Mouse (Mus musculus) gastrocnemius, adult 8-10 months (tissue): Measurements from ENCODE around the gene Dad1. TPM values are rescaled to one million over a fixed set of nuclear protein-coding genes. Genes with fewer than 3 reads are reported as not detected.

ENCODE experiments used
- DNase-seq, 2 experiments: peaks; one replicate each; pipeline ENCODE4 v3.0.0; 2022; ENCODE audit warnings: low spot score in 2 of 2
- total RNA-seq, 4 experiments: library from RNA; stranded (reverse); gene quantifications; 2 replicates each; pipeline ENCODE4 v1.2.4; 2022

Gene Dad1
- 10 to 100 TPM; 66.1 to 73.7 (median 72.3) TPM for total RNA-seq

DNA sequence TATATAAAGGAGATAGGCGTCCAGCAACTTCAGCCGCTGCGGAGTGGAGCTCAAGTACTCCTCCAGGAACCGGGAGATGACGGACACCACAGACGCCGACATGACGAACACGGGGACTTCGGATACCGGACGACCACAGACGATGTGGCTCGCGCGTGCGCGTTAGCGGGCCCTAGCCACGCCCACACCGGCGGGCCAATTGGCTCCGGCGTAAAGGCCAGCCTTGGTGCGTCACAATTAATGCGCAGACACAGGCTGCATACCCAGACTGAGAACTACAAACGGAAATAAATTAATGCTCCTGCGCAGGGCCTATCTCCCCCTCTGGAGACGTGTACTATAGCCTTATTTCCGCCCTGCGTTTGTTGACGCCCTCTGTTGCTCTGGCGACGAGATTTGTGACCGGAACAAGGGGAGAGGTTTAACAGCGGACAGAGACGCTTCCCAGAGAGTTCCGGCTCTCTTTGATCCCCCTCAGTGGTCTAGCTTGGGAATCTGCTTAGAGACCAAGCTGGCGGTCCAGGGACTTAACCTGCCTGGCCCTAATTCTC is at the start of gene Dad1, which contains the start of gene Abhd4:
Gene Dad1, minus strand, starts transcription at position 364 of the 551 bp plus-strand sequence.
Gene Abhd4, plus strand, starts transcription at position 448 of the 551 bp plus-strand sequence.
- DNase-seq: peak; percentile 96 to 97

DNA sequence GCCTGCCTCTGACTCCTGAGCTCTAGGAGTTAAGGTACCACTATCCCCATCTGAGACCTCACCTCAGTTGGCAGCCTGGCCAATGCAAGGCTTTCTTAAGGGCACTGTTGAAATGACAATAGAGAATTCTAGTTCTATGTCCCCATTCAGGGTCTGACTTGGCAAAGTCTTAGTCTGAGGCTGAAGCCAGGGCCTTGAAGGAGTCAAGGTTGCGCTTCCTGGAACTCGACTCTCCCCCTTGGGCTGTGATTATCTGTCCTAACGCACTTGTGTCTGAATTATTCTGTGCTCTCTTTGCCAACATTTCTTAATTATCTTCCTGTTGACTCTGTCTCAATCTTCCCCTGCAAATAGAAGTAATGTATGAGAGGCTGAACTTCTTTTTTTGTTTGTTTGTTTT is 46.8 kb upstream of the Dad1 start:
- DNase-seq: no peak

DNA sequence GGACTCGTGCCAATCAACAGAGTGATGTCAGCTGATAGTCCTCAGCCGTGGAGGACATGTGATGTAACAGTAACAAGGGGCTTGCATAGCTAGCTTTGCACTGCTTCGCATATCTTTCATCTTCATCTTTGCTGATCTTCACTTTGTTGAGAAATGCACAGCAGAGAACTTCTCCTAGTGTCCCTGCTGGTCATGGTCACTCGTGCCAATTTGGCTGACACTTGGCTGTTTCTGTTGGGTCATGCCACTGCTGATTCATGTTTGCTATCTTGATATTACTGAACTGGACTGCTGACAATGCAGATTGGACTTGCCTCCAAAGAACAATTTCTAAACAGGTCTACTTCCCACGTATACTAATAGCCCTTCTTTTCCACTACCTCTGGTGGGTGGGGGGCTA is 46.2 kb upstream of the Dad1 start:
- no peak for DNase-seq

DNA sequence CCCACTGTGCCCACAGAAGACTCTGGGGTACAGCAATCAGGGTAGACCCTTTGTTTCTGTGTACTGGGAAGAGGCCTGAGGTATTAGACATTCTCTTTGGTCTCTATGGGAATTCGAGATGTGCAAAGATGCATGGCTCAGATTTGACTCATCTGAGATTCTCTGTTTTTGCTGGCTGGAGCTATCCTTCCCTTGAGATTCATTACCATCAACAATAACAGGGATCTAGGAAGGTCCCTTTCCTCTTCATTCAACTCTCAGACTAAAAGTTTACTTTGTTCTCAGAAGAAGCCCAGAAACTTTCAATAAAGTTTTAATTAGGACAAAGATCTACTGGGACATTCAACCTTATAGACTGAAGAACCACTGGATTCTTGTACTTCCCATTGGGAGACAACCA is 30.9 kb upstream of the Dad1 start, which contains the start of gene Olfr49:
Gene Olfr49, minus strand, starts transcription at position 101 of the 400 bp plus-strand sequence.
- DNase-seq: no peak

DNA sequence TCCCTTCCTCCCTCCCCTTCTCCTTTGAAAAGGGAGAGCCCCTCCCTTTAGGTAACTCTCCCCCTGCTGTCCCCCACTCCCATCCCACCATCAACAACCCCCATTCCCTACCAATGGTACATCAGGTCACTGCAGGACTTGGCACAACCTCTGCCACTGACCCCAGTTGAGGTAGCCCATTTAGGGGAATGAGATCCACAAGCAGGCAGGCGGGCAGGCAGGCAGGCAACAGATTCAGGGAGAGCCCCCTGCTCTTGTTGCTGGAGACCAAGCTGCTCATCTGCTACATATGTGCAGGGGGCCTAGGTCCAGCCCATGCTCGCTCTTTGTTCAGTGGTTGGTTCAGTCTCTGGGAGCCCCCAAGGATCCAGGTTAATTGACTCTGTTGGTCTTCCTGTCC is 22.5 kb upstream of the Dad1 start:
- DNase-seq: no peak

DNA sequence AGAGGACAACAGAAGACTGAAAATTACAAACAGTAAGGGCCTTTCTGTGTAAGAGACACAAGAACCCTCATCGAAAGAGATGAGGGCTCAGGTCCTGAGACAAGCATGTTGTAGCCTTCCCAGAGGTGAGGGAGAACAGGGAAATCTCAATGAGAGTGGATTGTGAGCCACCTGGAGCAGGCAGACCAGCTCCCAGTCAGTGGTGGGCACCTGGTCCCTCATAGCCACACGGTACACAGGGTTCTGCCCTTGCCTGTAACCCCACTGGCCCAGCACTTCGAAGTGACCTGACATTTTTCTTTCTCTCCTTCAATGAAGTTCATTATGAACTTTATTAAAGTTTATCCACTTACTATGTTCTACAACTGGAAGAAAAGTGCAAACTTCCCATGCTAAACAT is 18.8 kb upstream of the Dad1 start:
- no peak for DNase-seq

DNA sequence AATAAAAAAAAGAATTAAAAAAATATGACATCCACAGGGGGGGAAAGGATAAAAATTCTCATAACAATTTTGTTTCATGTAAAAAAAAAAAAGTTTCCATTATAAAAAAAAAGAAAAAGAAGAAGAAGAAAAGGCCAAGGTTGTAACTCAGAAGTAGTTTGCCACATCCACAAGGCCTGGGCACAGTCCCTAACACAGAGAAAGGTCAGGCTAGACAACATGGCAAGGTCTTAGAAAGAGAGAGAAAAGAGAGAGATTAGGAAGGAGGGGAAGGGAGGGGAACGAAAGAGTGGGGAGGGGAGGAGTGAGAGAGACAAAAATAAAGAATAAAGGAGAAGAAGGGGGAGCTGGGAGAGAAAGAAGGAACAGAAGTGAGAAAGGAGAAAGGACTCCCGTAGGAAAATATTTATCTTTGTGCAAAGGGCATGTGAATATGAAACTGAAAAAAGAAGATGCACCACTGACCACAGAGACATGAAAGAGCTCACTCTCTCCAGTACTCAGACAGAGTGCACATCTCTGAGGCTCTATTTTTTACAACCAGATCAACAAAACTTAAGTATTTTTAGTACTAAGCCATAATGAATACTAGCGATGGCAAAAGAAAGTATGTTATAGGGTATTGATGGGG is 18.2 kb upstream of the Dad1 start:
- DNase-seq: no peak

DNA sequence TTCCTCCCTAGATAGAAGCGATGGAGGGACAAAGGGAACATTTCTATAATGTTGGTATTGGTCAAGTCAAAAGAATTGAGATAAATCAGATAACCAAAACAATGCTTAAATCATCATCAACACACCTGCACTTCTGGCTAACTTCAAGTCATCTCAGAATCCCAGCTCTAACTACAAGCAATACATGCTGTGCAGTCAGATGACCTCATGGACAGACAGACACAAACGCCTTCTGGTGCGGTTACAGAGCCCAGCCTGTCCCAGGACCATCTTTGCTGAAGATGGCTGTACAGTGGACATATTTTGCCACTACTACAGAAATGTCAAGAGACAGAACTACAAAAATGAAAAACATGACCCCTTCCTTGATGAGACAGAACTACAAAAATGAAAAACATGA is 16.5 kb upstream of the Dad1 start:
- DNase-seq: no peak

DNA sequence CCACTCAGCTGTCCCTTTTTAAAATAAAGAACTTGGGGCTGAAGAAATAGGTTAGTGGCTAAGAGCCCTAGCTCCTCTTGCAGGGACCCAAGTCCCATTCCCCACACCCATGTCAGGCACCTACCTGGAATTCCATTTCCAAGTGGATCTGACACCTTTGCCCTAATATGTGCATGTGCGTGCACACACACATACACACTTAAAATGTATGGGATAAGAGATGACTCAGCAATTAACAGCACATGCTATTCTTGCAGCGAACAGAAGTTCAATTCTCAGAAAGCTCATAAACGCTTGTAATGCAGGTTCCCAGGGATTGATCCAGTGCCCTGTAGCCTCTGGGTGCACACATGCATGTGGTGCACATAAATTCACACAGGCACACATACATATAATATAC is 15.7 kb upstream of the Dad1 start:
- no peak for DNase-seq

DNA sequence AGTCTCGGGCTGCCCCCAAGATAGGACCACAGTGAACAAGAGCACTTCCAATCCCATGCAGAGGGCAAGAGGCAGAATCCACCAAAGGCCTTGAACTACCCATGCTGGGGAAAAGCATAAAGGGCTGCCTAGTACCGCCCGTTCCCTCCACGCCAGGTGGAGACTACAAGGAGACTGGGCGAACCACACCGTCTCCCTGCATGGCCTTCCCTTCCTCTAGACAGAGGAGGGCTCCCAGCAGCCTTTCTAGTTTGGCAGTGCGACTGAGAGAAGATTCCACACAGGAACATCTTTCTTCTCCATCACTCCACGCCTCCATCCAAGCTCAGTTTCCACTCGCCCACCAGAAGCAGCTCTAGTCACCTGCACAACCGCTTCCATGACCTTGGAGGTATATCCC is 14.1 kb upstream of the Dad1 start:
- DNase-seq: no peak

DNA sequence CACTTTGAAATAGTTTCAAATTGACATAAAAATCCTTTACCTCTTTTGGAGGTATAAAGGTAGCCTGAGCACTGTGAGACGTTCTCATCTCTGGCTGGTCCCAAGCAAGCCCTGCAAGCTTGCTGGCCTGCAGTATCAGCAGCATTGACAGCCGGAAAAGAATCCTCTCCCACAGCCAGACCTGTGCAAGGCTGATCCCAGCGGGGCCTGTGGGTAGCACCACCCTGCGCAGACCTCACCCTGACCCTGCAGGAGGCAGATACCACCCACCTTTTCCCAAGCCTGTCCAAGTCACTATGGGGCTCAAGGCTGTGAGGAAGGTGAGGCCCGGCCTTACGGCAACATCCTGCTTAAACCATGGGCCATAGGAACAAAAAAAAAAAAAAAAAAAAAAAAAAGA is 12.0 kb upstream of the Dad1 start:
- no peak for DNase-seq

DNA sequence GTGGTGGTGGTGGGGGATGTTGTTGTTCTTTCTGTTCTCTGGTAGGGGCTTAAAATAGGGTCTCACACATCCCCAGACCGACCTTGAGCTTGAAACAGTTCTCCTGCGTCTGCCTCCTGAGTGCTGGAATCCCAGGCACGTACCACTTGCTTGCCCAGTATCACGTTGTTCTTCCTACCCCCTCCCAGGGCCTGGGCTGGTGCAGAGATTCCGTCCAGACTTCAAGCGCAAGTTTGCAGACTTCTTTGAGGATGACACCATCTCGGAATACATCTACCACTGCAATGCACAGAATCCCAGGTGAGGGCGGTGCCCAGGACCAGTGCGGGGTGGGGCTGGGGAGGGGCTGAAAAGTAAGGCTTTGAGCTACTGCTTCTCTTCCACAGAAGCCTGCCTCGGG is 11.2 kb upstream of the Dad1 start:
- no peak for DNase-seq

DNA sequence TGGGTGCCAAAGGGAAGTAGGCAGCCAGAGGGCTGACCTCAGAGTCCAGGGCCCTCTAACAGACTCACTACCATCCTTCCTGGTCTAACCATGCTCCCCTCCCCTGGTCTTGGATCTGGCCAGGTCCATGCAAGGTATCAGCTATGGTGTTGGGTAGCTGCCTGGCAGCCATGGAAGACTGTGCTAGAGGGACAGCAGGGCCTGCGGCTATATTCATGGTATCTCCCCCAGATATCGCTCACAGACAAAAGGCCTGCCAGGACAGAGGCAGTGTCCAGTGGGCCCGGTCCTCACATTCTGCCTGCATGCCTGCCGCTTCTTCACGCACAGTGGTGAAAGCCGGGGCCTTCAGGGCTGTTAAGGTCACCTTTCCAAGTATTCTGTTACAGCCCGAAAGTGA is 10.3 kb upstream of the Dad1 start:
- DNase-seq: no peak

DNA sequence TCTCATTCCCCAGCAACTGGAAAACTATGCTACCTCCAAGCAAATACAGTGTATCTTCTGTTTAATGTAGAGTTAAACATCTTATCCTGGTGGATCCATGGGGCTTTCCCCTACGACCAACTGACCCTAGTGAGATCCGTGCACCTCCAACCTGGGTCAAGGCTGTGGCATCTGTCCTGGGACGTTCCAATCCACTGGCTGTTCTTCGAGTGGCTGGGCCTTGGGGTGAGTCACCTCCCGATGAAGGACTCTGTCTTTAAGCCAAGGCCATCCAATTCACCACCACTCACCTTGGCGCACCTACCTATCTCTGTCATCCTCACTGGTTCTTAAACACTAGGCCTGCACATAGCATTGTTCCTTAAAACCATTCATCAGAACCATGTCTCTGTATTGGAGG is 9.2 kb upstream of the Dad1 start:
- no peak for DNase-seq

DNA sequence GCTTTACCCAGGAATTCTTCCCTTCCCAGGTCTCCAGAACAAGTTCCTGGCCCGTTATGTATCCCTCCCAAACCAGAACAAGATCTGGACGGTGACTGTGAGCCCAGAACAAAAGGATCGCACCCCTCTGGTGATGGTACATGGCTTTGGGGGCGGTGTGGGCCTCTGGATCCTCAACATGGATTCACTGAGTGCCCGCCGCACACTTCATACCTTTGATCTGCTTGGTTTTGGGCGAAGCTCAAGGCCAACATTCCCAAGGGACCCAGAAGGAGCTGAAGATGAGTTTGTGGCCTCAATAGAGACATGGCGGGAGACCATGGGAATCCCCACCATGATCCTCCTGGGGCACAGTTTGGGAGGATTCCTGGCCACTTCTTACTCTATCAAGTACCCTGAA is 8.7 kb upstream of the Dad1 start:
- no peak for DNase-seq

DNA sequence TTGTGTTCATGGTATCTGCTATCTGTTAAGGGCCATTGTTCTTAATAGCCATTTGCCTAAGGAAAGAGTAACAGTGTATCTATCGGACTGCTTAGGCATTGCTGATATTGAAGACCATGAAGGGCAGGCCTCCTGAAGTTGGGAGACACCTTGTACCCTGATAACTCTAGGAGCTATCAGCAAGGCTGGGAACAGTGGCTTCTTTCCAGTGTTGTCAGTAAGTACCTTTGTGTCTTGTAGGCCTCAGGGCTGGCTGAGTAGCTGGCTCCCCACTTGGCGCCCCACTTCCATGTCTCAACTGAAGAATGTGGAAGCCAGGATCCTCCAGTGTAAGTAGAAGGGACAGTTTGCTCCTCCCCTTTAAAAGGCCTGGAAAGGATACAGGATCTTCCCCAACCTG is 7.5 kb upstream of the Dad1 start:
- no peak for DNase-seq

DNA sequence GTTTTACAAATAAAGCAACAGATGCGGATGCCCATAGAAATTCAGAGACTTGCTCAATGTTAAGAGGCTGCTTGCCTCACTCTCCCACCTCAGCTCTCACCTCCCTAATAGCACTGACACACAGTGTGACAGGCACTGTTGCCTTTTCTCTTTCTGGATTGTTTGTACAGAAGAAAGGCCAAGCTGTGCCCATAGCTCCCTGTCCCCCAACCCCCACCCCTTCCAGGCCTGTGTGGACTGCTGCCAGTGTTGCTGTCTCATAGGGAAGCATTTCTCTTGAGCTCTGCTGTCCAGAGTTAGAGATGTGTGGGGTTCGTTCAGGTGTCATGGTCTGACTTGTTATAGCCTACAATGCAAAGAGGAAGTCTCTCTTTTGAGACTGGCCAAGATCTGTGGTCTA is 6.3 kb upstream of the Dad1 start:
- no peak for DNase-seq

DNA sequence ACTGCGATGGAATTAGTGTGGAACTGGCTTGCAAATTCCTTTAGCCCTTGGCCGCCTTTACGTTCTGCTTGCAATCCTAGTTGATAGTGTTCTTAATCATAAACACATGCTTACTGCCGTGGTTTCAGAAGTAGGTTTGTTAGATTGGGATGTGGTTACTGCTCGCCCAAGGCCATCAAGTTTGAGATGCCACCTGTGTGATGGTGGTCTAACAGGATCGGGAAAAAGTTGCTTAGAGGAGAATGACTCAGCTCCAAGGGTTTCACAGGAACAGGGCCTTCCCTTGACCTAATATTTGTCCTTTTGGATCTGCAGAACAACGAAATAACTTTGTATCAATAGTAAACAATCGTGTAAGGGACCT is 5.8 kb upstream of the Dad1 start:
- no peak for DNase-seq

DNA sequence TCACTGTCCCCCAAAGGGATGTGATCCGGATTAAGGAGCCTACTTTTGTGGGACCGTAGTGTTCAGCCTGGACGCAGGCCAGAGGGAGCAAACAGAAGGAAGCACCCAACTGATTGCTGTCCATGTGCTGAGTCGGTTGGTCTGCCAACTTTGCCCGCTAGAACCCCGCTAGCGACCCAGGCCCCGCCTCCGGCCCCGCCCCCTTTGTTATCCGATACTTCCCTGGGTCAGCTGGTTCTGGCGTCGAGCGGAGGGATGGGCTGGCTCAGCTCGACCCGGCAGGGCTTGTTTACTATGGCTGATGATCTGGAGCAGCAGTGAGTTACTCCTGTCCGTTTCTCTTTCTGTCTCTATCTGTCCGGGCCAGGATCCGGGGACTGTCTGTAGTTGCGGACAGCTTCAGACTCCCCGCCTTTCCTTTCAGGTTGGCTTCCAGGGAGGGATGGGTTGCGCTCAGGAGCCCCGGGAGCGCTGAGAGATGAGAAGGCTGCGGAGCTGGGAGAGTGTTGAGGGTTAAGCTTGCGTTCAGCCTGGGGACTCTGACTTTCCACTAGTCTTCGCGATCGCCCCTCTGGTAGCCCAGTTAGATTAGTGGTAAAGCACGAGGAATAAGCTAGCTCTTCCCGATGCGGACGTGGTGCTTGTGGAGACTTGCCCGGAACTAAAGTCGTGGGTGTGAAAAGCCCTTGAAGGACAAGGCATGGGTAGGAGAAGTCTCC is 5.3 kb upstream of the Dad1 start:
- DNase-seq: peak; percentile 91 to 93

DNA sequence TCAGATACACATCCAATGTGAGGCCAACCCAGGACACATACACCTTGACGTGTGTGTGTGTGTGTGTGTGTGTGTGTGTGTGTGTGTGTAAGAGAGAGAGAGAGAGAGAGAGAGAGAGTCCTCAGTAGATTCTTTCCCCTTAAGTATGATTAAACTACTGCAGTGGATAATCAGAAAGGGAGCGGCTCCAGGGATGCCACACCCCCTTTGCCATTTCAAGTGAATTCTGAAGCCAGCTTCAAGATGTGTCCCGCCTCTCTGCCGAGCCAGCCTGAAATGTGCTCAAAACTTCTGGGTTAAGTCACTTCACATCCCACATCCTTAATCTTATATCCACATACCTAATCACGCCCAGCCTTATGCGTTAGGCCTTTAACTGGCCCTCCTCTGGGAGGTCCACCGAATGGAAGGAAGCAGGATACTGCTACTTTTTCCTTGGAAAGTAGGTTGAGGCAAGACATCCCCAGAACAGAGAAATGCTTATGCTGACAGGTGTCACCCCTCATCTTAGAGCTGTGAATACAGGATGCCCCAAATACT is 4.3 kb upstream of the Dad1 start:
- DNase-seq: no peak

DNA sequence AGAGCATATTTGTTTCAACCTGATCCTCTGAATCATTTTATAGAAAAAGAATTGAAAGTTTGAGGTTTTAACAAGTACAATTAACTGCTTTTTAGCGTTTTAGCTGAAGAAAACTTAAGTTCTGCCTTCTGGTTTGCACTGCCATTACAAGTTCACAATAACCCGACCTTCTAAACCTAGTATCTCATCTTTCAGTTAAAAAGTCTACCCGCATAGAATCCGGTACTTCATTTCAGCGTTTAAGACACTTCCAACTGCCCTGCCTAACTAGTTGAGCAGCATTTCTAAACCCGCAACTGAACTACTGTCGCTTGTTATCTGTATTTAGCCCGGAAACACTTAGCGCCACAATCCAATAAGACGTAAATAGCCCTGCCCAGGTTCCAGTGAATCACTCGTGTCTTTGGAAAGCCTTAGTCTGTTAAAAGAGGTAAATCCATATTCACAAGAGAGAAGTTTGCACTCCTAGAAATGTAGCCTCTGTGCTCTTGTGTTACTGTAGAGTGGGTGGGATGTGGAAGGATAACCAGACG is 832 bp upstream of the Dad1 start:
- DNase-seq: no peak

DNA sequence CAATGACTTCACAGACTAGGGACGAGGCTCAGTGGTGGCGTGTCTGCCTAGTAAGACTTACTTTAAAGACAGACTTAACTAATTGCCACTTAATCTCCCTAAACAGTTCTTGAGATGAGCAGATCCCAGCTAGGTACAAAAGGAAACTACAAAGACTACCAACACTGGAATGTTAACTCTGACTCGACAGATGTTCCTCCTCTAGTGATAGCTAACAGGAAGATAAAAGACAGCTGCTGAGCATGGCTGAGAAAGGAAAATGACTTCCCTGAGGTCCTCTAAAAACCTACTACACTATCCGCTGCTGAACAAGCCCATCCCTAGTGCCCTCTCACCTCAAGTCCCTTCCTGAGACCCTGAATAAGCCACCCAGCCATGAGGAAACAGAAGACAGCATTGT is 3.8 kb downstream of the Dad1 start:
- no peak for DNase-seq

DNA sequence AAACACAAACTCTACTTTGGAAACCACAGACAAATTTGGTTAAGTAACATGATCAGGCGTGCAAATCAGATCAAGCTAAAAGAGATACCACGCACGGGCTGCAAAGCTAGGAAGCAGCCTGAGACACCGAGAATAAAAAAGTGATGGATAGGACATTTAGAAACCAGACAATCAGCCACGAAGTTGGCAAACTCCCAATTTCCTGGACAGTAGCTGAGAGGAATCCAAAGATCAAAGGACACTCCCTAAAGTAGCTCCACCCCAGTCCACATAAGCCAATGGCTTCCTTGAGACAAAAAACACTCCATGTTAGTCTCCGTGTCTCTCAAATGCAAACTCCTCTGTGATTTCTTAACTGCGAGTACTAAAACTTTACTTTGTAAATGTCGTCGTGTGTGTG is 4.6 kb downstream of the Dad1 start:
- DNase-seq: no peak
